Mouse (Mus musculus): Measurements from ENCODE around the gene 4930518I15Rik. TPM values are rescaled to one million over a fixed set of nuclear protein-coding genes. Genes with fewer than 3 reads are reported as not detected.

Gene 4930518I15Rik
- polyA plus RNA-seq, 1 experiment from 2014 or later: 6.3 TPM

GRCm38 (mm10) chr2:156897034-156897433, 39.3 kb upstream of the 4930518I15Rik start:
- no peaks in the 10 kb centered on the region for H3K4me1 ChIP-seq (replicated peaks; ENCODE audit: control insufficient read depth, insufficient read depth, low read length)
- no peak overlapping the region for H3K27ac ChIP-seq (ENCODE audit: low read depth)
- H3K4me3 ChIP-seq (ENCODE audit: low read depth, low read length): no peak overlapping the region
- WGBS: 84% methylated on average over 9 of the region's 9 CpGs
- H3K9ac ChIP-seq (ENCODE audit: low read length): no peak overlapping the region
- no peaks in the 10 kb centered on the region for H3K27me3 ChIP-seq (replicated peaks; ENCODE audit: control insufficient read depth, insufficient read depth, low read length)
- ATAC-seq (replicated peaks; ENCODE audit: low FRiP score, low TSS enrichment, low read depth) (no peak), DNase-seq (ENCODE audit: low spot score) (no peak)
- H3K9me3 ChIP-seq (ENCODE audit: control insufficient read depth, low read length): no peaks in the 10 kb centered on the region
- H3K4me2 ChIP-seq (ENCODE audit: low read length): no peak overlapping the region
- no peaks in the 10 kb centered on the region for H3K36me3 ChIP-seq (ENCODE audit: control insufficient read depth, insufficient read depth, low read length)

GRCm38 (mm10) chr2:156896384-156896914, 38.7 kb upstream of the 4930518I15Rik start:
- no peak for ATAC-seq (replicated peaks; ENCODE audit: low FRiP score, low TSS enrichment, low read depth)

GRCm38 (mm10) chr2:156894496-156895265, 36.9 kb upstream of the 4930518I15Rik start:
- Histone ChIP-seq H3K4me2 (ENCODE audit: low read length) (no peak overlapping the region), H3K9me3 (ENCODE audit: control insufficient read depth, low read length) (no peaks in the 10 kb centered on the region), H3K4me3 (ENCODE audit: low read depth, low read length) (no peak overlapping the region), H3K4me1 (replicated peaks; ENCODE audit: control insufficient read depth, insufficient read depth, low read length) (no peaks in the 10 kb centered on the region), H3K27me3 (replicated peaks; ENCODE audit: control insufficient read depth, insufficient read depth, low read length) (no peaks in the 10 kb centered on the region), H3K9ac (ENCODE audit: low read length) (no peak overlapping the region), H3K27ac (ENCODE audit: low read depth) (no peak overlapping the region), H3K36me3 (ENCODE audit: control insufficient read depth, insufficient read depth, low read length) (no peaks in the 10 kb centered on the region)
- no peak for DNase-seq (ENCODE audit: low spot score)
- ATAC-seq (replicated peaks; ENCODE audit: low FRiP score, low TSS enrichment, low read depth): no peak
- WGBS: 66% methylated on average over 15 of the region's 15 CpGs

More at GRCm38 (mm10) chr2:156896384-156896914, 38.7 kb upstream of the 4930518I15Rik start:
- no peak overlapping the region for H3K4me3 ChIP-seq (ENCODE audit: low read depth, low read length)
- no peak overlapping the region for H3K4me2 ChIP-seq (ENCODE audit: low read length)
- 74% methylated on average over 9 of the region's 9 CpGs for WGBS
- no peak overlapping the region for H3K27ac ChIP-seq (ENCODE audit: low read depth)
- no peaks in the 10 kb centered on the region for H3K4me1 ChIP-seq (replicated peaks; ENCODE audit: control insufficient read depth, insufficient read depth, low read length)
- H3K27me3 ChIP-seq (replicated peaks; ENCODE audit: control insufficient read depth, insufficient read depth, low read length): no peaks in the 10 kb centered on the region
- H3K9me3 ChIP-seq (ENCODE audit: control insufficient read depth, low read length): no peaks in the 10 kb centered on the region
- no peak overlapping the region for H3K9ac ChIP-seq (ENCODE audit: low read length)
- no peak for DNase-seq (ENCODE audit: low spot score)
- no peaks in the 10 kb centered on the region for H3K36me3 ChIP-seq (ENCODE audit: control insufficient read depth, insufficient read depth, low read length)

GRCm38 (mm10) chr2:156892821-156893220, 35.1 kb upstream of the 4930518I15Rik start:
- H3K9ac ChIP-seq (ENCODE audit: low read length): no peak overlapping the region
- no peaks in the 10 kb centered on the region for H3K27me3 ChIP-seq (replicated peaks; ENCODE audit: control insufficient read depth, insufficient read depth, low read length)
- no peak for DNase-seq (ENCODE audit: low spot score)
- no peak overlapping the region for H3K27ac ChIP-seq (ENCODE audit: low read depth)
- H3K4me2 ChIP-seq (ENCODE audit: low read length): no peak overlapping the region
- WGBS: 75% methylated on average over 6 of the region's 6 CpGs
- H3K4me3 ChIP-seq (ENCODE audit: low read depth, low read length): no peak overlapping the region
- no peaks in the 10 kb centered on the region for H3K36me3 ChIP-seq (ENCODE audit: control insufficient read depth, insufficient read depth, low read length)
- H3K9me3 ChIP-seq (ENCODE audit: control insufficient read depth, low read length): no peaks in the 10 kb centered on the region
- no peaks in the 10 kb centered on the region for H3K4me1 ChIP-seq (replicated peaks; ENCODE audit: control insufficient read depth, insufficient read depth, low read length)
- ATAC-seq (replicated peaks; ENCODE audit: low FRiP score, low TSS enrichment, low read depth): no peak

GRCm38 (mm10) chr2:156892240-156892639, 34.5 kb upstream of the 4930518I15Rik start:
- Histone ChIP-seq H3K36me3 (ENCODE audit: control insufficient read depth, insufficient read depth, low read length) (no peaks in the 10 kb centered on the region), H3K9me3 (ENCODE audit: control insufficient read depth, low read length) (no peaks in the 10 kb centered on the region), H3K4me2 (ENCODE audit: low read length) (no peak overlapping the region), H3K4me1 (replicated peaks; ENCODE audit: control insufficient read depth, insufficient read depth, low read length) (no peaks in the 10 kb centered on the region), H3K9ac (ENCODE audit: low read length) (no peak overlapping the region), H3K4me3 (ENCODE audit: low read depth, low read length) (no peak overlapping the region), H3K27me3 (replicated peaks; ENCODE audit: control insufficient read depth, insufficient read depth, low read length) (no peaks in the 10 kb centered on the region), H3K27ac (ENCODE audit: low read depth) (no peak overlapping the region)
- 14% methylated on average over 3 of the region's 3 CpGs for WGBS
- DNase-seq (ENCODE audit: low spot score): no peak
- no peak for ATAC-seq (replicated peaks; ENCODE audit: low FRiP score, low TSS enrichment, low read depth)

GRCm38 (mm10) chr2:156888490-156888889, 30.7 kb upstream of the 4930518I15Rik start:
- H3K9me3 ChIP-seq (ENCODE audit: control insufficient read depth, low read length): no peaks in the 10 kb centered on the region
- no peaks in the 10 kb centered on the region for H3K36me3 ChIP-seq (ENCODE audit: control insufficient read depth, insufficient read depth, low read length)
- WGBS: 69% methylated on average over 3 of the region's 3 CpGs
- H3K9ac ChIP-seq (ENCODE audit: low read length): no peak overlapping the region
- H3K27me3 ChIP-seq (replicated peaks; ENCODE audit: control insufficient read depth, insufficient read depth, low read length): no peaks in the 10 kb centered on the region
- no peaks in the 10 kb centered on the region for H3K4me1 ChIP-seq (replicated peaks; ENCODE audit: control insufficient read depth, insufficient read depth, low read length)
- H3K27ac ChIP-seq (ENCODE audit: low read depth): no peak overlapping the region
- no peak for DNase-seq (ENCODE audit: low spot score)
- H3K4me2 ChIP-seq (ENCODE audit: low read length): no peak overlapping the region
- H3K4me3 ChIP-seq (ENCODE audit: low read depth, low read length): no peak overlapping the region
- ATAC-seq (replicated peaks; ENCODE audit: low FRiP score, low TSS enrichment, low read depth): no peak

- DNase-seq (ENCODE audit: low spot score) (no peak), ATAC-seq (replicated peaks; ENCODE audit: low FRiP score, low TSS enrichment, low read depth) (no peak)
- no peak within 1 kb of the TSS for H3K4me2 ChIP-seq (ENCODE audit: low read length)
- no peaks in the 10 kb centered on the region for H3K4me1 ChIP-seq (replicated peaks; ENCODE audit: control insufficient read depth, insufficient read depth, low read length)
- no peaks in the 10 kb centered on the region for H3K36me3 ChIP-seq (ENCODE audit: control insufficient read depth, insufficient read depth, low read length)
- no peaks in the 10 kb centered on the region for H3K9me3 ChIP-seq (ENCODE audit: control insufficient read depth, low read length)
- no peak within 1 kb of the TSS for H3K4me3 ChIP-seq (ENCODE audit: low read depth, low read length)
- WGBS: 61% methylated on average over 6 of the region's 6 CpGs
- H3K9ac ChIP-seq (ENCODE audit: low read length): no peak within 1 kb of the TSS
- no peak within 1 kb of the TSS for H3K27ac ChIP-seq (ENCODE audit: low read depth)
- H3K27me3 ChIP-seq (replicated peaks; ENCODE audit: control insufficient read depth, insufficient read depth, low read length): no peaks in the 10 kb centered on the region
Observed at GRCm38 (mm10) chr2:156887017-156887416, 29.3 kb upstream of the 4930518I15Rik start, which contains the start of gene Sla2. Sla2 (minus strand) TSS chr2:156887192.

- 76% methylated on average over 10 of the region's 10 CpGs for WGBS
- Histone ChIP-seq H3K4me1 (replicated peaks; ENCODE audit: control insufficient read depth, insufficient read depth, low read length) (no peaks in the 10 kb centered on the region), H3K27ac (ENCODE audit: low read depth) (no peak overlapping the region), H3K27me3 (replicated peaks; ENCODE audit: control insufficient read depth, insufficient read depth, low read length) (no peaks in the 10 kb centered on the region), H3K4me2 (ENCODE audit: low read length) (no peak overlapping the region), H3K9me3 (ENCODE audit: control insufficient read depth, low read length) (no peaks in the 10 kb centered on the region), H3K36me3 (ENCODE audit: control insufficient read depth, insufficient read depth, low read length) (no peaks in the 10 kb centered on the region), H3K9ac (ENCODE audit: low read length) (no peak overlapping the region), H3K4me3 (ENCODE audit: low read depth, low read length) (no peak overlapping the region)
- no peak for DNase-seq (ENCODE audit: low spot score)
- ATAC-seq (replicated peaks; ENCODE audit: low FRiP score, low TSS enrichment, low read depth): no peak
Observed at GRCm38 (mm10) chr2:156886084-156886631, 28.4 kb upstream of the 4930518I15Rik start.

Measured in intestine, embryonic 14.5 days (tissue).